Mouse (Mus musculus): ENCODE measurements around the gene C1qbp.

- TF ChIP-seq CTCF (IDR thresholded peaks at IDR 0.05; ENCODE audit: low read depth): no peak
- no peak for TF ChIP-seq EP300 (IDR thresholded peaks at IDR 0.05; ENCODE audit: low read depth)
These were observed 25.5 kb upstream of the C1qbp start for GRCm38 (mm10) chr11:71008321-71008720.

Measured in liver, postnatal 0 days (tissue).